Mouse (Mus musculus) small intestine, adult 2 months (tissue): Measurements from ENCODE around the gene Wdr66. TPM values are rescaled to one million over a fixed set of nuclear protein-coding genes. Genes with fewer than 3 reads are reported as not detected.

Experiments
- H3K27ac ChIP-seq: fragments of 200-500 bp; 2 replicates; pipeline ENCODE4 v1.5.1; 2012; ENCODE audit warnings: low read depth, low read length, control low read depth, inconsistent platforms; ENCODE audit not compliant: insufficient read depth
- H3K27me3 ChIP-seq: fragments of 200-500 bp; 2 replicates; pipeline ENCODE4 v1.6.1; 2012; ENCODE audit warnings: mild to moderate bottlenecking, moderate library complexity, low read length, inconsistent platforms; ENCODE audit not compliant: control insufficient read depth, insufficient read depth
- H3K36me3 ChIP-seq: fragments of 200-500 bp; 2 replicates; pipeline ENCODE4 v1.6.1; 2012; ENCODE audit warnings: mild to moderate bottlenecking, low read length, control low read depth, inconsistent platforms; ENCODE audit not compliant: control insufficient read depth, insufficient read depth
- H3K4me1 ChIP-seq: fragments of 200-500 bp; 2 replicates; pipeline ENCODE4 v1.6.1; 2012; ENCODE audit warnings: low read length, inconsistent platforms, mixed read lengths; ENCODE audit not compliant: control insufficient read depth, insufficient read depth, insufficient read length
- H3K4me3 ChIP-seq: fragments of 200-500 bp; 2 replicates; pipeline ENCODE4 v1.5.1; 2012; ENCODE audit warnings: low read depth, mild to moderate bottlenecking, control low read depth, inconsistent platforms, low read length, moderate library complexity
- CTCF ChIP-seq: fragments of 200-500 bp; IDR thresholded peaks from 2 replicates; pipeline ENCODE4 v1.5.1; 2012; ENCODE audit warnings: low read depth, mild to moderate bottlenecking, control low read depth, inconsistent platforms, low read length, moderate library complexity, mixed read lengths; ENCODE audit not compliant: insufficient replicate concordance, insufficient read length; ENCODE audit errors: extremely low read depth
- POLR2A ChIP-seq: fragments of 200-500 bp; IDR thresholded peaks from 2 replicates; pipeline ENCODE4 v1.6.1; 2012; ENCODE audit warnings: low read depth, mild to moderate bottlenecking, control low read depth, inconsistent platforms, low read length, moderate library complexity
- WGBS: fragments of 180-500 bp; shearing (Covaris S2); methylation state at CpG from one replicate; pipeline ENCODE4 v1.1.7; 2018; 5-methylcytosine and 5-hydroxymethylcytosine counted together
- polyA plus RNA-seq: library from polyadenylated mRNA; depleted of rRNA; stranded (reverse); fragments of >200 nt; gene quantifications from 2 replicates; pipeline ENCODE4 v1.2.3, GENCODE M21; 2012

Wdr66 gene
- polyA plus RNA-seq, 1 experiment, result 0.27 TPM

DNA sequence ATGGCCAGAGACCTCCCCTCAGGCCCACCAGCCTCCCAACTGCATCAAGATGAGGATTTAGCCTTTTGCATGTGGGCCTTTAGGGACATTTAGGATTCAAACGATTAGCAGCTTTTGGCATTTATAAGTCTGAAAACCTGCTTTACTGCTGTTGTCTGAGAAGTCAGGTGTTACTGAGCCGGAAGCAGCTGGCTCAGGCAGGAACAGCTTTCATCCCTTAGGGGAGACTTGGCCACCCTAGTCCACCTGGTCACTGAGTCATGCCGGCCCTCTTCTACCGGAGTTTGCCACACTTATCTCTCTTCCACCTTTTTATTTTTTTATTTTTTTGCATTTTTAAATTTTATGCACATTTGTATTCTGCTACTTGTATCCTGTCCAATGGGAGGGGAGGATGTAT lies 105.4 kb downstream of the Wdr66 start:
- no peak for TF ChIP-seq CTCF
- H3K36me3 ChIP-seq, result peaks cover 16% of the 10 kb centered on the region
- no peaks in the 10 kb centered on the region for H3K4me1 ChIP-seq
- 85% methylated on average over 4 of the region's 4 CpGs for WGBS
- no peak overlapping the region for H3K27ac ChIP-seq
- no peak overlapping the region for H3K4me3 ChIP-seq
- H3K27me3 ChIP-seq, result no peaks in the 10 kb centered on the region

- no peak for TF ChIP-seq POLR2A
- TF ChIP-seq CTCF, result no peak
- Histone ChIP-seq H3K36me3 (peaks cover 16% of the 10 kb centered on the region), H3K4me3 (no peak overlapping the region), H3K27ac (no peak overlapping the region), H3K4me1 (peaks cover 2% of the 10 kb centered on the region; the same call in 1 of the 2 replicates), H3K27me3 (no peaks in the 10 kb centered on the region)
- 91% methylated on average over 6 of the region's 6 CpGs for WGBS
These were observed 107.5 kb downstream of the Wdr66 start for GRCm38 (mm10) chr5:123359431-123359830.

GRCm38 (mm10) chr5:123362911-123363310 lies 111.0 kb downstream of the Wdr66 start:
- TF ChIP-seq CTCF (no peak), POLR2A (no peak)
- H3K4me3 ChIP-seq, result no peak overlapping the region
- no peak overlapping the region for H3K27ac ChIP-seq
- WGBS, result 87% methylated on average over 4 of the region's 4 CpGs
- H3K4me1 ChIP-seq, result peaks cover 2% of the 10 kb centered on the region; the same call in 1 of the 2 replicates
- no peaks in the 10 kb centered on the region for H3K27me3 ChIP-seq
- peaks cover 5% of the 10 kb centered on the region for H3K36me3 ChIP-seq

DNA sequence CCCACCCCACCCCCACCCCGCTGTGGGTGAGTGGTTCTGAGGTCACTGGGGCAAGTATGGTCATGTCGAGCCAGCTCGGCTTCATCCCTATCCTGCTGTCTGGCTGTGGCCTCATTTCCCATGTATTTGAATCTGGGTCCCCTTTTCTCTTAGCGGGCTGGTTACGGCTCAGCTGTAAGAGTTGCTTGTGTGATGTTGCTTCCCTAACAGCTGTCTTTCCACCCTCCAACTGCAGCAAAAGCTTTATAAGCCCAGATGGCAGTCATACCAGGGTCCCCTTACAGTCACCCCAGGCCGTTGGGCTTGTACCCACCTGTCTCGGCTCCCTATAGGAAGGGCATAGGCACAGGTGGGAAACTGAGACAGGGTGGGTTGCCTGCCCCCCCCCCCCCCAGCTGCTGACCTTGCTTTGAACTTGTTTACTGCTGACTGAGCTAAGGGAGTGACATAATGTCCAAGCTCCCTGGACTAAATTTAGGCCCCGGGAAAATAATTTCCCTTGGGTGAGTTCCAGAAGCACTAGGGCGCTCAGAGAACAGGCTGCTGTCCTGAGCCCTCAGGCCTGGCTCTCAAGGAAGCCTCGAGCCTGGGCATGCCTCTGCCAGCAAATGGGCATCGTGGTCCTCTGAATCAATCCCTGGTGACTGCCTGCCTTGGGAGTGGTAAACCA lies 112.5 kb downstream of the Wdr66 start:
- no peak for TF ChIP-seq POLR2A
- TF ChIP-seq CTCF, result no peak
- Histone ChIP-seq H3K36me3 (peaks cover 4% of the 10 kb centered on the region; the same call in 1 of the 2 replicates), H3K27ac (peak overlapping the region; percentile 68), H3K27me3 (no peaks in the 10 kb centered on the region), H3K4me1 (peaks cover 2% of the 10 kb centered on the region; the same call in 1 of the 2 replicates), H3K4me3 (no peak overlapping the region)
- 75% methylated on average over 11 of the region's 11 CpGs for WGBS

GRCm38 (mm10) chr5:123368869-123369488 lies 117.1 kb downstream of the Wdr66 start:
- no peak overlapping the region for H3K27ac ChIP-seq
- TF ChIP-seq POLR2A (no peak), CTCF (peak; percentile 95; the same call in 1 of the 2 replicates)
- H3K4me3 ChIP-seq, result no peak overlapping the region
- peaks cover under 1% of the 10 kb centered on the region; the same call in 1 of the 2 replicates for H3K4me1 ChIP-seq
- WGBS, result 78% methylated on average over 13 of the region's 13 CpGs
- no peaks in the 10 kb centered on the region for H3K27me3 ChIP-seq
- peaks cover 14% of the 10 kb centered on the region for H3K36me3 ChIP-seq

GRCm38 (mm10) chr5:123370049-123370448 lies 118.1 kb downstream of the Wdr66 start:
- Histone ChIP-seq H3K27me3 (no peaks in the 10 kb centered on the region), H3K4me3 (no peak overlapping the region), H3K4me1 (no peaks in the 10 kb centered on the region), H3K27ac (no peak overlapping the region), H3K36me3 (peaks cover 14% of the 10 kb centered on the region)
- 81% methylated on average over 5 of the region's 5 CpGs for WGBS
- TF ChIP-seq CTCF, result no peak
- no peak for TF ChIP-seq POLR2A

DNA sequence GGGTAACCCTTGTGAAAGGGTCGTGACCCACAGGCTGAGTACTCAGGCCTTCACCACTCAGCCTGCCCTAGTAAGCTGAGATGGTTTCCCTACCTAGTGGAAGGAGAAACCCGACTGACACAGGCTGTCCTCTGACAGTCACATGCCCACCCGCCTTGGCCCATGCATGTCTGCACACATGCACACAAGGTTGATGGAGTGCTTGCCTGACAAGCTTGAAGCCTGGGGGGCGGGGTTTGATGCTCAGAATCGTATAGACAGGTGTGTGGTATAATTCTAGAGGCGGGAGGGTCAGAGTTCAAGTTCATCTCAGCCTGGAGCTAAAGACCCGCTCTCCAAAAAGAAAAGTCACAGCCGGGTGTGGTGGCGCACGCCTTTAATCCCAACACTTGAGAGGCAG lies 123.4 kb downstream of the Wdr66 start:
- peaks cover 5% of the 10 kb centered on the region; the same call in 1 of the 2 replicates for H3K4me1 ChIP-seq
- H3K36me3 ChIP-seq, result peaks cover 11% of the 10 kb centered on the region
- H3K27ac ChIP-seq, result no peak overlapping the region
- no peak for TF ChIP-seq POLR2A
- TF ChIP-seq CTCF, result no peak
- WGBS, result 69% methylated on average over 10 of the region's 10 CpGs
- H3K27me3 ChIP-seq, result no peaks in the 10 kb centered on the region
- H3K4me3 ChIP-seq, result no peak overlapping the region
